Mouse (Mus musculus) midbrain, embryonic 12.5 days (tissue): ENCODE results near the gene Atp6v0a4. TPM values are rescaled to one million over a fixed set of nuclear protein-coding genes. Genes with fewer than 3 reads are reported as not detected.

Experiments
- ATAC-seq: fragments of 200-750 bp; cut with Nextera tagmentation; 2 replicates; pipeline ENCODE4 v1.8.0; 2017; ENCODE audit warnings: low read depth, moderate TSS enrichment, moderate library complexity; ENCODE audit not compliant: low FRiP score
- H3K27ac ChIP-seq: fragments of 300-500 bp; sonication (generic); replicated peaks from 2 replicates; pipeline ENCODE4 v1.5.1; 2016; ENCODE audit warnings: mild to moderate bottlenecking
- H3K27me3 ChIP-seq: fragments of 300-500 bp; sonication (generic); 2 replicates; pipeline ENCODE4 v1.6.1; 2016; ENCODE audit warnings: mild to moderate bottlenecking
- H3K36me3 ChIP-seq: fragments of 300-500 bp; sonication (generic); 2 replicates; pipeline ENCODE4 v1.6.1; 2016
- H3K4me1 ChIP-seq: fragments of 300-500 bp; sonication (generic); 2 replicates; pipeline ENCODE4 v1.6.1; 2016
- H3K4me2 ChIP-seq: fragments of 300-500 bp; sonication (generic); replicated peaks from 2 replicates; pipeline ENCODE4 v1.6.1; 2016; ENCODE audit warnings: mild to moderate bottlenecking, moderate library complexity
- H3K4me3 ChIP-seq: fragments of 300-500 bp; sonication (generic); 2 replicates; pipeline ENCODE4 v1.5.1; 2016; ENCODE audit warnings: mild to moderate bottlenecking
- H3K9ac ChIP-seq: fragments of 300-500 bp; sonication (generic); replicated peaks from 2 replicates; pipeline ENCODE4 v1.6.1; 2016; ENCODE audit warnings: mild to moderate bottlenecking, moderate library complexity
- H3K9me3 ChIP-seq: fragments of 300-500 bp; sonication (generic); 2 replicates; pipeline ENCODE4 v1.6.1; 2016; ENCODE audit warnings: mild to moderate bottlenecking
- WGBS: fragments of 180-500 bp; shearing (Covaris S2); methylation state at CpG from one replicate; pipeline ENCODE4 v1.1.7; 2016; 5-methylcytosine and 5-hydroxymethylcytosine counted together
- polyA plus RNA-seq: library from polyadenylated mRNA; unstranded; fragments of >200 nt; fragmentation: Nextera tagmentation; extraction: Ambion mirVana; gene quantifications from 2 replicates; pipeline ENCODE4 v1.2.1, GENCODE M21; 2016

Atp6v0a4 gene
- polyA plus RNA-seq, 1 experiment from 2014 or later: not detected

GRCm38 (mm10) chr6:38122791-38123190, 1.6 kb downstream of the Atp6v0a4 start:
- WGBS: 68% methylated on average over 6 of the region's 6 CpGs
- H3K36me3 ChIP-seq: peaks cover 34% of the 10 kb centered on the region

GRCm38 (mm10) chr6:38121843-38122242, 2.5 kb downstream of the Atp6v0a4 start:
- Histone ChIP-seq H3K27ac (no peak overlapping the region), H3K9me3 (no peaks in the 10 kb centered on the region), H3K4me1 (no peaks in the 10 kb centered on the region), H3K4me2 (no peak overlapping the region), H3K36me3 (peaks cover 24% of the 10 kb centered on the region; the same call in 1 of the 2 replicates), H3K9ac (no peak overlapping the region), H3K27me3 (no peaks in the 10 kb centered on the region), H3K4me3 (no peak overlapping the region)
- no peak for ATAC-seq
- 87% methylated on average over 5 of the region's 5 CpGs for WGBS

More at GRCm38 (mm10) chr6:38122791-38123190, 1.6 kb downstream of the Atp6v0a4 start:
- Histone ChIP-seq H3K9ac (no peak overlapping the region), H3K4me1 (no peaks in the 10 kb centered on the region), H3K9me3 (no peaks in the 10 kb centered on the region), H3K4me3 (no peak overlapping the region), H3K27ac (no peak overlapping the region), H3K27me3 (no peaks in the 10 kb centered on the region), H3K4me2 (no peak overlapping the region)
- ATAC-seq: no peak

GRCm38 (mm10) chr6:38120681-38121371, 3.6 kb downstream of the Atp6v0a4 start:
- Histone ChIP-seq H3K4me2 (no peak overlapping the region), H3K36me3 (peaks cover 15% of the 10 kb centered on the region; the same call in 1 of the 2 replicates), H3K9me3 (no peaks in the 10 kb centered on the region), H3K27ac (no peak overlapping the region), H3K9ac (no peak overlapping the region), H3K4me1 (no peaks in the 10 kb centered on the region), H3K27me3 (no peaks in the 10 kb centered on the region), H3K4me3 (no peak overlapping the region)
- ATAC-seq: no peak
- 77% methylated on average over 9 of the region's 9 CpGs for WGBS

GRCm38 (mm10) chr6:38118341-38118740, 6.0 kb downstream of the Atp6v0a4 start:
- Histone ChIP-seq H3K36me3 (no peaks in the 10 kb centered on the region), H3K4me3 (no peak overlapping the region), H3K4me2 (no peak overlapping the region), H3K27me3 (no peaks in the 10 kb centered on the region), H3K27ac (no peak overlapping the region), H3K9me3 (no peaks in the 10 kb centered on the region), H3K9ac (no peak overlapping the region), H3K4me1 (no peaks in the 10 kb centered on the region)
- no peak for ATAC-seq
- WGBS: 94% methylated on average over 6 of the region's 6 CpGs

- no peak overlapping the region for H3K4me2 ChIP-seq
- no peak overlapping the region for H3K27ac ChIP-seq
- WGBS: 76% methylated on average over 4 of the region's 4 CpGs
- H3K36me3 ChIP-seq: no peaks in the 10 kb centered on the region
- no peaks in the 10 kb centered on the region for H3K9me3 ChIP-seq
- H3K27me3 ChIP-seq: no peaks in the 10 kb centered on the region
- H3K9ac ChIP-seq: no peak overlapping the region
- H3K4me3 ChIP-seq: no peak overlapping the region
- H3K4me1 ChIP-seq: no peaks in the 10 kb centered on the region
- ATAC-seq: no peak
Observed at GRCm38 (mm10) chr6:38116107-38116770, 8.1 kb downstream of the Atp6v0a4 start.

GRCm38 (mm10) chr6:38110859-38111258, 13.5 kb downstream of the Atp6v0a4 start:
- 73% methylated on average over 9 of the region's 9 CpGs for WGBS
- no peak for ATAC-seq

GRCm38 (mm10) chr6:38109871-38110270, 14.5 kb downstream of the Atp6v0a4 start:
- Histone ChIP-seq H3K9ac (no peak overlapping the region), H3K4me1 (no peaks in the 10 kb centered on the region), H3K9me3 (no peaks in the 10 kb centered on the region), H3K27me3 (no peaks in the 10 kb centered on the region), H3K4me3 (no peak overlapping the region), H3K27ac (no peak overlapping the region), H3K36me3 (no peaks in the 10 kb centered on the region), H3K4me2 (no peak overlapping the region)
- WGBS: 21% methylated on average over 9 of the region's 9 CpGs
- ATAC-seq: no peak

More at GRCm38 (mm10) chr6:38110859-38111258, 13.5 kb downstream of the Atp6v0a4 start:
- Histone ChIP-seq H3K4me2 (no peak overlapping the region), H3K9me3 (no peaks in the 10 kb centered on the region), H3K4me1 (no peaks in the 10 kb centered on the region), H3K36me3 (no peaks in the 10 kb centered on the region), H3K27me3 (no peaks in the 10 kb centered on the region), H3K4me3 (no peak overlapping the region), H3K27ac (no peak overlapping the region), H3K9ac (no peak overlapping the region)

GRCm38 (mm10) chr6:38109160-38109795, 15.1 kb downstream of the Atp6v0a4 start, which contains the start of gene Tmem213:
TSS of gene Tmem213 (plus strand) at chr6:38109255.
- no peak within 1 kb of the TSS for H3K27ac ChIP-seq
- 37% methylated on average over 9 of the region's 9 CpGs for WGBS
- no peaks in the 10 kb centered on the region for H3K4me1 ChIP-seq
- H3K9ac ChIP-seq: no peak within 1 kb of the TSS
- no peaks in the 10 kb centered on the region for H3K36me3 ChIP-seq
- H3K4me2 ChIP-seq: no peak within 1 kb of the TSS
- no peak within 1 kb of the TSS for H3K4me3 ChIP-seq
- no peaks in the 10 kb centered on the region for H3K27me3 ChIP-seq
- H3K9me3 ChIP-seq: no peaks in the 10 kb centered on the region
- no peak for ATAC-seq

- no peaks in the 10 kb centered on the region for H3K9me3 ChIP-seq
- no peaks in the 10 kb centered on the region for H3K4me1 ChIP-seq
- ATAC-seq: no peak
- no peak overlapping the region for H3K27ac ChIP-seq
- no peaks in the 10 kb centered on the region for H3K36me3 ChIP-seq
- H3K27me3 ChIP-seq: no peaks in the 10 kb centered on the region
- H3K4me3 ChIP-seq: no peak overlapping the region
- no peak overlapping the region for H3K9ac ChIP-seq
- H3K4me2 ChIP-seq: no peak overlapping the region
- WGBS: 97% methylated on average over 5 of the region's 5 CpGs
Observed at GRCm38 (mm10) chr6:38108449-38108848, 15.9 kb downstream of the Atp6v0a4 start.

- no peak overlapping the region for H3K4me2 ChIP-seq
- no peak overlapping the region for H3K9ac ChIP-seq
- WGBS: 92% methylated on average over 9 of the region's 9 CpGs
- no peaks in the 10 kb centered on the region for H3K27me3 ChIP-seq
- H3K27ac ChIP-seq: no peak overlapping the region
- H3K9me3 ChIP-seq: no peaks in the 10 kb centered on the region
- H3K36me3 ChIP-seq: no peaks in the 10 kb centered on the region
- no peaks in the 10 kb centered on the region for H3K4me1 ChIP-seq
- H3K4me3 ChIP-seq: no peak overlapping the region
- ATAC-seq: no peak
Observed at GRCm38 (mm10) chr6:38105924-38106323, 18.5 kb downstream of the Atp6v0a4 start.

GRCm38 (mm10) chr6:38103775-38104174, 20.6 kb downstream of the Atp6v0a4 start:
- no peak for ATAC-seq
- H3K27me3 ChIP-seq: no peaks in the 10 kb centered on the region
- H3K9ac ChIP-seq: no peak overlapping the region
- H3K27ac ChIP-seq: no peak overlapping the region
- no peak overlapping the region for H3K4me3 ChIP-seq
- H3K36me3 ChIP-seq: no peaks in the 10 kb centered on the region
- 60% methylated on average over 6 of the region's 6 CpGs for WGBS
- H3K9me3 ChIP-seq: no peaks in the 10 kb centered on the region
- no peak overlapping the region for H3K4me2 ChIP-seq
- no peaks in the 10 kb centered on the region for H3K4me1 ChIP-seq

GRCm38 (mm10) chr6:38102216-38102795, 22.1 kb downstream of the Atp6v0a4 start:
- no peaks in the 10 kb centered on the region for H3K9me3 ChIP-seq
- H3K27ac ChIP-seq: no peak overlapping the region
- H3K36me3 ChIP-seq: no peaks in the 10 kb centered on the region
- H3K9ac ChIP-seq: no peak overlapping the region
- 91% methylated on average over 7 of the region's 7 CpGs for WGBS
- H3K4me2 ChIP-seq: no peak overlapping the region
- no peak for ATAC-seq
- H3K27me3 ChIP-seq: no peaks in the 10 kb centered on the region
- no peaks in the 10 kb centered on the region for H3K4me1 ChIP-seq
- no peak overlapping the region for H3K4me3 ChIP-seq
